32 mouse cellular contexts compared by ENCODE assay signal in the genomic region with DNA sequence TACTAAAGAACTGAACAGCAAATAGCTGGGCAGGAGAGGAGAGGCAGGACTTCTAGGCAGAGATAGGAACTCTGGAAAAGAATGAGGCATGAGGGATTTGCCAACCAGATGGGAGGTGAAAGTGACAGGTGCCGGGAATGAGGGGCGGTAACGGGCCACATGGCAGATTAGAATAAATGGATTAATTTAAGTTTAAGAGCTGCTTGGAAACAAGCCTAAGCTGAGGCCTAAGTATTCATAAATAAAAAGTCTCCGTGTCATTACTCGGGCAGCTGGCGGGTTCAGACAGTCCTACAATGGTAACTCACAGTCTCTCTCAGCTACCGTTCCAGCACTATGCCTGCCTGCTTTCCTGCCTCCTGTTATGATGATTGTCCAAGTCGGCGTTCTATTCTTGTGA. TPM values are rescaled to one million over a fixed set of nuclear protein-coding genes. Genes with fewer than 3 reads are reported as not detected.
A peak's percentile ranks its signal among the peaks of the same experiment; 100 is the strongest.
DNase-seq lines count a peak whose midpoint lies in the region; ATAC-seq lines count a peak whose summit lies in the region.
"Had no signal": no experiment of that assay in that cellular context is flagged by ENCODE, and none has a peak within 500 bp of the region (broad histone marks: within the 10 kb centered on the region; RNA-seq: fewer than 3 reads in every experiment).

No protein-coding gene starts in this region.

- no peaks in the 10 kb centered on the region for H3K36me3 ChIP-seq in forebrain, embryonic 14.5 days (ENCODE audit: control insufficient read depth, insufficient read depth, low read length)
- H3K36me3 ChIP-seq in forebrain, embryonic 10.5 days (replicated peaks): no peaks in the 10 kb centered on the region
- H3K36me3 ChIP-seq: embryonic facial prominence, embryonic 12.5 days; embryonic facial prominence, embryonic 15.5 days; heart, embryonic 12.5 days; heart, embryonic 15.5 days; hindbrain, embryonic 12.5 days; hindbrain, embryonic 15.5 days; intestine, embryonic 15.5 days had no signal

- H3K9ac ChIP-seq in forebrain, embryonic 14.5 days (ENCODE audit: low read length): no peak overlapping the region
- H3K9ac ChIP-seq: embryonic facial prominence, embryonic 12.5 days; embryonic facial prominence, embryonic 15.5 days; forebrain, postnatal 0 days; heart, embryonic 12.5 days; heart, embryonic 15.5 days; hindbrain, embryonic 12.5 days; hindbrain, embryonic 15.5 days; intestine, embryonic 15.5 days had no signal

- DNase-seq in forebrain, embryonic 14.5 days (ENCODE audit: low spot score): peak; percentile 33
- no peak for DNase-seq in forebrain, embryonic 10.5 days (ENCODE audit: extremely low spot score, low spot score)
- DNase-seq in heart, adult 11 months: peak; percentile 42
- DNase-seq in heart, postnatal 25 days (ENCODE audit: low spot score): no peak
- DNase-seq in layer of hippocampus, adult 9-11 months: peak; percentile 8
- no peak for DNase-seq in layer of hippocampus, postnatal 10 days (ENCODE audit: low spot score in 2 of 2)
- DNase-seq in retina, postnatal 1 day: peak; percentile 74
- DNase-seq in retina, embryonic 14.5 days (ENCODE audit: low spot score): no peak
- DNase-seq: adrenal gland, postnatal 10 days; adrenal gland, postnatal 36 days; cerebellum, adult 11 months; cerebellum, adult 2 months; cerebellum, adult 9-11 months; cerebellum, postnatal 25 days; forebrain, postnatal 0 days; gastrocnemius, adult 2 months; gastrocnemius, postnatal 14 days; heart, adult 18-20 months; heart, postnatal 10 days; heart, postnatal 4 days had no signal

- H3K4me3 ChIP-seq in forebrain, embryonic 14.5 days (ENCODE audit: low read depth, low read length): no peak overlapping the region
- H3K4me3 ChIP-seq in forebrain, embryonic 10.5 days: no peak overlapping the region
- H3K4me3 ChIP-seq: embryonic facial prominence, embryonic 12.5 days; embryonic facial prominence, embryonic 15.5 days; gastrocnemius, adult 2 months; heart, embryonic 12.5 days; heart, embryonic 15.5 days; hindbrain, embryonic 12.5 days; hindbrain, embryonic 15.5 days; intestine, embryonic 15.5 days had no signal

- WGBS in forebrain, embryonic 14.5 days: 57% methylated on average over 9 of the region's 9 CpGs
- 97% methylated on average over 9 of the region's 9 CpGs for WGBS in forebrain, embryonic 10.5 days

- H3K9me3 ChIP-seq in forebrain, embryonic 14.5 days (replicated peaks; ENCODE audit: control insufficient read depth, low read length): no peaks in the 10 kb centered on the region
- no peaks in the 10 kb centered on the region for H3K9me3 ChIP-seq in forebrain, embryonic 10.5 days
- H3K9me3 ChIP-seq: embryonic facial prominence, embryonic 12.5 days; embryonic facial prominence, embryonic 15.5 days; heart, embryonic 12.5 days; heart, embryonic 15.5 days; hindbrain, embryonic 12.5 days; hindbrain, embryonic 15.5 days; intestine, embryonic 15.5 days had no signal

- peak; percentile 50; the same call in 1 of the 2 replicates for ATAC-seq in forebrain, embryonic 14.5 days
- ATAC-seq: forebrain, postnatal 0 days; intestine, embryonic 15.5 days; Patski had no signal

- H3K4me1 ChIP-seq in forebrain, embryonic 14.5 days (ENCODE audit: control insufficient read depth, insufficient read depth, low read length): no peaks in the 10 kb centered on the region
- no peaks in the 10 kb centered on the region for H3K4me1 ChIP-seq in forebrain, embryonic 10.5 days
- H3K4me1 ChIP-seq: embryonic facial prominence, embryonic 12.5 days; heart, embryonic 12.5 days; heart, embryonic 15.5 days; hindbrain, embryonic 12.5 days; hindbrain, embryonic 15.5 days; intestine, embryonic 15.5 days had no signal

- H3K27me3 ChIP-seq in forebrain, embryonic 14.5 days (replicated peaks; ENCODE audit: control insufficient read depth, insufficient read depth, low read length): no peaks in the 10 kb centered on the region
- no peaks in the 10 kb centered on the region for H3K27me3 ChIP-seq in forebrain, embryonic 10.5 days (ENCODE audit: poor library complexity, severe bottlenecking)
- H3K27me3 ChIP-seq: embryonic facial prominence, embryonic 12.5 days; embryonic facial prominence, embryonic 15.5 days; heart, embryonic 12.5 days; heart, embryonic 15.5 days; hindbrain, embryonic 12.5 days; hindbrain, embryonic 15.5 days; intestine, embryonic 15.5 days; Patski had no signal

- H3K4me2 ChIP-seq in forebrain, embryonic 14.5 days (ENCODE audit: low read length): no peak overlapping the region
- H3K4me2 ChIP-seq: embryonic facial prominence, embryonic 12.5 days; embryonic facial prominence, embryonic 15.5 days; heart, embryonic 12.5 days; heart, embryonic 15.5 days; hindbrain, embryonic 12.5 days; hindbrain, embryonic 15.5 days; intestine, embryonic 15.5 days had no signal

- no peak overlapping the region for H3K27ac ChIP-seq in forebrain, embryonic 14.5 days (ENCODE audit: low read depth, low read length)
- H3K27ac ChIP-seq in forebrain, embryonic 10.5 days: no peak overlapping the region
- H3K27ac ChIP-seq: embryonic facial prominence, embryonic 12.5 days; embryonic facial prominence, embryonic 15.5 days; gastrocnemius, adult 2 months; heart, embryonic 15.5 days; hindbrain, embryonic 12.5 days; hindbrain, embryonic 15.5 days; intestine, embryonic 15.5 days had no signal

- intact Hi-C loops in heart, postnatal 25 days (cut with DNase I): no loop called here

RNA-seq across cellular contexts. Expression of gene Sh3d19, which starts 15.6 kb away (rescaled TPM):
- polyA plus RNA-seq in forebrain, embryonic 14.5 days (2014; fragmentation: Nextera tagmentation; extraction: Ambion mirVana): 4.6 and 6.9 TPM in 2 replicates
- polyA plus RNA-seq in forebrain, embryonic 10.5 days (2016; fragmentation: Nextera tagmentation; extraction: Ambion mirVana): 7.9 and 9.3 TPM in 2 replicates
- 10 to 100 TPM; 25.4 to 29.6 TPM for total RNA-seq in heart, postnatal 25 days (2021)
- 10 to 100 TPM; 41.7 to 51.6 TPM for total RNA-seq in layer of hippocampus, postnatal 10 days (2021)

RNA-seq across cellular contexts. Expression of gene Prss48, which starts 47.0 kb away (rescaled TPM):
- polyA plus RNA-seq in forebrain, embryonic 14.5 days (2014; fragmentation: Nextera tagmentation; extraction: Ambion mirVana): not detected in 2 replicates
- polyA plus RNA-seq in forebrain, embryonic 10.5 days (2016; fragmentation: Nextera tagmentation; extraction: Ambion mirVana): 0.16 TPM in 1 of 2 replicates, not detected in the other
- not detected for total RNA-seq in heart, postnatal 25 days (2021)
- not detected for total RNA-seq in layer of hippocampus, postnatal 10 days (2021)
- total RNA-seq: adrenal gland, adult 18-20 months; adrenal gland, postnatal 10 days; adrenal gland, postnatal 36 days; common myeloid progenitor, adult 5-6 weeks; forebrain, postnatal 0 days; gastrocnemius, adult 2 months; gastrocnemius, postnatal 14 days; gastrocnemius, postnatal 4 days; heart, adult 18-20 months; heart, postnatal 10 days; heart, postnatal 4 days had no signal
- polyA plus RNA-seq: cerebellum, adult 2 months; embryonic facial prominence, embryonic 12.5 days; embryonic facial prominence, embryonic 15.5 days; forebrain, postnatal 0 days; frontal cortex, adult 2 months; heart, embryonic 12.5 days; heart, embryonic 15.5 days; hindbrain, embryonic 12.5 days; hindbrain, embryonic 15.5 days; Patski had no signal

Comparison
In these comparisons a context has a peak if more than half of its experiments do, and no peak if none do; other contexts are left out.
1. DNase-seq: peak in forebrain, embryonic 14.5 days (single experiment), heart, adult 11 months (single experiment), layer of hippocampus, adult 9-11 months (single experiment) and retina, postnatal 1 day (single experiment); none in forebrain, embryonic 10.5 days (single experiment), heart, postnatal 25 days (single experiment), layer of hippocampus, postnatal 10 days (0 of 2) and retina, embryonic 14.5 days (single experiment).